Mouse (Mus musculus): ENCODE measurements around the gene Hoxa13.

Gene Hoxa13

DNA sequence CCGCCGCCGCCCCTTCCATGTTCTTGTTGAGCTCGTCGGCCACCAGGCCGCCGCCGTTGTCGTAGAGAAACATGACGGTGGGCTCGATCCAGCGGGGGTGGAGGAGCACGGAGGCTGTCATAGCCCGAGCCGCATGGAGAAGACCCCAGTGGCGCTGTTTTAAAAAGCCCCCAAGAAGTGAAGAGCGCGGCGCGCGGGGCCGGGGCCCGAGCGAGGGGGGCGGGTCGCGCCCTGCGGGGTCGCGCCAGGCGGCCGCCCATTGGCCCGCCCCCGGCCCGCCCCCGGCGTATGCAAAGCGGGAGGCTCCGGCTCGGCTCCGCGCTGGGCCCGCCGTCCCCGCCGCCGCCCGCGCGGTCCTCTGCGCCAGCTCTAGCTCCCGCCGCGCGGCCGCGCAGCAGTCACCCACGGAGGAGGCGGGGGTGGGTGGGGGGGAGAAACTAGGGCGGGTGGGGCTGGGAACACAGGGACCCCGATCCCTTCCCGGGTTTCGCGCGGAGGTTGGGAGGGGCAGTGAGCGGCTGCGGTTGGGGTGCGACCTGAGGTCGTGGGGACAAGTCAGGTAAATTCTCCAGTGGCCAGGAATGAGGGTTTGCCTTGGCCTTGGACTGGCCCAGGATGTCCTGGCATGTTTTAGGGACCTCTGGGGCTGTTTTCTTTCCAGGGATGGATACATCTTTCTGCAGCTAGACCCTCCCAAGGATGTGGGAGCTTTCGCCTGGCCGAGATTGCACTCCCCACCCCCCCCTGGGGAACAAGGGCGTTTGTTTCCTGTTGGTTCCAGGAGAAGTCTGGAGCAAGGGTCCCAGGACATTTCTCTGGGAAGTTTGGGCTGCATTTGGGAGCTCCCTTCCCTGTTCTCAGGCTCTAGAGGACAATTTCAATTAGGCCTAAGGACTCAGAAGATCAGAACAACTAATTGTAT, at the start of gene Hoxa13:
TSS of gene Hoxa13 (minus strand) at position 227 of the 922 bp plus-strand sequence.
- peak in 1 of 2 experiments; percentile 7 for DNase-seq (ENCODE audit: low spot score in 2 of 2)

DNA sequence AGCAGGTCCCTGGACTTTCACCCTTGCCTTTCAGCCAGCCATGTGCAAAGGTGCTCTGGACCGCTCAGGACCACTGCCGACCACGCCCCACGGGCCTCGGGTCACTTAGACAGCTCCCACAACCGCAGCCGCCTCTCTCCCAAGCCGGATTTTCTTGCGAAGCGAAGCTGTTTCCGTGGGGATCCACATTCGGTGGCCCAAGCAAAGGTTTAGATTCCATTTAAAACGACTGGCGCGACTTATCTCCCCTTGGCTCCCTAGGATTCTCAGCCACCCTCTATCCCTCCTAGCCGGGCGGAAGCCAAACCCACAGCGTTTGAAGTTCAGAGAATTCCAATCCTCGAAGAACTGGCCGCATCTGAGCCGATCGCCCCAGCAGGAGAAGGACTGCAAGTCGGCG, 49.7 kb upstream of the Hoxa13 start:
- no peak for DNase-seq (ENCODE audit: low spot score in 2 of 2)

DNA sequence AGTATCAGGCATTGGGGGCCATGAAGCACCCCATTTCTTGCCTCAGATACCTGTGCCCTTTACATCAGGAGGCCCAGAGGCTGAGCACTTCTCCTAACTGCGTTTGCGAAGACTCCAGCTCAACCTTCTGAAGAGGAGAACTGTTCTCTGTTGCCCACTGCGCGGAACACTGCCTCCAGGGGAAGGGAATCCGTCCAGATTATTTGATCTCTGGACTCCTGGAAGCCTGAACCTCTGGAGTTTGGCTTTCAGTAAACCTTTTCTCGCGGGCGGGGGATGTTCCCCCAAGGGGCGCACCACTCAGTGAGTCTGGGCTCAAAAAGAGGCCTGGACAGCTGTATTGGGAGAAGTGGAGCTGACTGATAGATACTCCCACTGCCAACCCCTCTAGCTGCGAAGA, 49.1 kb upstream of the Hoxa13 start:
- no peak for DNase-seq (ENCODE audit: low spot score in 2 of 2)

DNA sequence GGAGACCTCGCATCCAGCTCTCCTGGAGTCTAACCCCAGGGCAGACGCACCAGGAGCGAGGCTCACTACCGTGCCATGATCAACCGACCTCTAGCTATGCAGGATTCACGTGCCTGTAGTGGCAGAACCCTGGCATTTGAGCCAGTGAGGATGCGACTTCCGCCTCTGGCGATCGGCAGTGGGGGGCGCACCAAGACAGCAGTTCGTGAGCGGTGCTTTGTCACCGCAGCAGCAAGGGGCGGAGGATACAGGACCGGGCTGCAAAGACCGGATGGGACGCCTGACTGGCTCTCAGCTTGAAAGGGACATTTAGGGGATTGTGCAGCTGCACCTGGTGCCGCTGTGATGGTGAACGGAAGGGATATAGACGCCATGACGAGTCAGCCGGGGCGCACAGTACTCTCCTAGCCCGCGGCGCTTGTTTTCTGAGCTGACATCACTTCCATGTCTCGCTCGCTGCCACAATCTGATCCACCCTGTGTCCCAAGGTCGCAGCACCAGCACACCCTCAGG, 45.3 kb upstream of the Hoxa13 start:
- peak in 1 of 2 experiments; percentile 64 for DNase-seq (ENCODE audit: low spot score in 2 of 2)

DNA sequence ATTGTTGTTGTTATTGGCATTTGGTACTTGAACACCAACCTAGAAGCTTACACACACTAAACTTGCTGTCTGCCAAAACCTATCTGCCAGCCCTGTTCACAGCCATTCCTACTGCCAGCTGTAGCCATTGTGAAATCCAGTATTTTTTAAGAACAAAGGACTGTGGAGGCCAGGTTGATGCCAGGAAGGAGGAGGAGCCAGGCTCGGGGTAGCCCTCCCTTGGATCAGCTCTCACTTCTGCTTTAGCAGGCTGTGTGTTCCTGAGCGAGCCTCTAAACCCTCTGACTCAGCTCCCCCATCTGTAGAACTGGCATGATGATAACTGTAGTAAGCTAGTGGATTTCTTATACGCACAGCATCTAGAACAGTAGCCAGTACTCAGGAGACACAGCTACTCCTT, 42.7 kb upstream of the Hoxa13 start:
- no peak for DNase-seq (ENCODE audit: low spot score in 2 of 2)

DNA sequence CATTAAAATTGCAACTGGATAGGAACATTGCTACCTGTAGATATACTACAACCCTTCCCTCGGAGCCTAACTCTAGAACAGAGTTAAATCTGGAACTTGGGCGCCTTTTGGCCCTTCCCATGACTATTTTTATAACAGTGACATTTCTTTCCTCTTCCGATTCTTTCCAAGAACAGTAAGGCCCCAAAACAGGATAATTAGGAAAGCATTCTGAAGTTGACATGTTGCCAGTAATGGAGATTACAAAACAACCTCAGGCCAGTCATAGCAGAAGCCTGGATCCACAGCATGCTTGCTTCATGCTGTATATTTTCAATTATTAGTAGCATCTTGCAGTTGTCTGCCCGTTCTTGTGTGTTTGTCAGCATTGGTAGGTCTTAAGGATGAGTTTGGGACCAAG, 40.1 kb upstream of the Hoxa13 start:
- no peak for DNase-seq (ENCODE audit: low spot score in 2 of 2)

DNA sequence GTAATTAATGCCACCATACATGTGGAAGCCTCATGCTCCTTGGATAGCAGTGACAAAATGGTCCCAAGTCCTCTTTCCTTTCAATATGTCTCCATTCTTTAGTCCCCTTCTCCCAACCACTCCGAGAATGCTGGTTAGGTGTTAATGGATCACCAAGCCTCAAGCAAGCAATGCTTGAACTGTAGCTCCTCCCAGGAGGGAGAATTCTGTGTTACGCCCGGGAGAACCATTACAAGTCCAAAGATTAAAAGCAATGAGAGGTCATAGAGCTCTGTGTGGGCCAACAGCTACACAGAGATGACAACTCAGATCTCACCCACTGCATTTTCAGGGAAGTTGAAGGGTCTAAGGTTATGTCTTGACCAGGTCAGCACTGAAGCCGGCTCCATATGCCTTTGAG, 37.8 kb upstream of the Hoxa13 start:
- DNase-seq (ENCODE audit: low spot score in 2 of 2), result no peak

DNA sequence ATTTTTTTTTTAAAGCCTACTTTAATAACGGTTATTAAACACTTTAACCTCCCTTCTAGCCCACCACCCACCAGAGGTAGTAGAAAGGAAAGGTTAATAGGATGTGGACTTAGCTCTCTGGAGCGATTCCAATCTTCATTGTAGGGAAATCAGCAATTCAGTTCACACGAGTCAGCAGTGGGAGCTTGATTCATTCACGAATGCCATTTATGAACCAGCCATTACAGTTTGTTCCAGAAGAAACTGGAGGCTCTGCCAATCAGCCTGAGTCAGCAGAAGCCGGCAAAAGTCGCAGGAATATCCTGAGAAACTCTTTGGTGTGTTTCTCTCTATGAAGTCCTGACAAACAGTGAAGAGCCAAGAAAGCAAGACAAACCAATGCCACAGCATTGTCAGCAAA, 33.9 kb upstream of the Hoxa13 start:
- no peak for DNase-seq (ENCODE audit: low spot score in 2 of 2)

DNA sequence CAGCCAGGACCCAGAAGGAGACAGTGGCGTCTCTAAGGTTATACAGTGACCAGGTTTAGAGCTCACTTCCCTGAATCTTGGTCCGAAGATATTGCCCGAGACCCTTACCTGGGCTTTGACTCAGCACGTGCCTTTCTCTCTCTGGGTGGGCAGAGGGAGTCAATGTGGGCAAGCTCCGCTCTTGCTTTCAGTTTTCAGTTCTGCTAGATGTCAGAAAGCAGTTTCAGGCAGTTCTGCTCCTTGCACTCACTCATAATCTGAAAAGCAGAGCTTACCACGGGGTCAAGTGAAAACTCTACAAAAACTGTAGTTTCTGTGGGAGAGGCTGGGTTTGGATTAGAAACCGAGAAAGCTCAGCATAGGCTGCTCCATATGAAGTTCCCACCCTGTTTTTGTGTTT, 31.6 kb upstream of the Hoxa13 start:
- no peak for DNase-seq (ENCODE audit: low spot score in 2 of 2)

DNA sequence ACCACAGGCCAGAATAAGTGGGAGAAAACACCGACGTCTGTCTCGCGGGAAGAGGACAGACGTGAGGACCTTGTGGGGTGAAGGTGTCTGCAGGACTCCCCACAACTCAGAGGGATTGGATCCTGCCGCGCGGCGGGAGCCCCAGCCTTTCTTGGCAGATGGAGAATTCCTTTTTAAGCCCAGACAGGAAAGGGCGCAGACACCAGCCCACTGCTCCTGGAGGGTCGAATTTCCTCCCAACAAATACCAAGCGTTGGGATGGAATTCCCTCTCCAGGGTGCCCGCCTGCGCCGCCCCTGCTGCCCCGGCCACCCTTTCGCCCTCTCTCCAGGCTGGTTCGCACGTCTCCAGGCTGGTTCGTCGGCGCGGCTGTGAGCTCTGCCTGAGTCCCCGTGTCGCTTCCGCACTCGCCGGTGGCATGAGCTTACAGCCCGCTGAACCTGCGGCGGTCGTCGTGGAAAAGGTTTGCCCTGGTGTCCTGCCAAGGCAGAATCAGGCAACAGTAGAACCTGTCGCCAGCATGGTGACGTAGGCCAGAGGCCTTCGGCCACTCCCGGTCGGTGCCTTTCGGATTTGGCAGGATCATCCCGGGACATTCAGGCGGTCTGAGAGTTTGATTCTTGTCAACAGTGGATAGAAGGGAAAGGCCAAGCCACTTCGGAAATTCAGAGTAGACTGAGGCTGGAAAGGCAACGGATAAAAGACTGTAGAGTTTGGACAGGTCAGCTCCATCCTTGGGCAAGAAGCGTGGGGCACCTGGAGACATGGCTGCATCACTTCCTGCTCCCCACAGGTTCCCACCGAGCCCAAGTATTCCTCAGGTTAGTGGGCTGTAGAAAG, 30.6 kb upstream of the Hoxa13 start:
- DNase-seq (ENCODE audit: low spot score in 2 of 2), result no peak

DNA sequence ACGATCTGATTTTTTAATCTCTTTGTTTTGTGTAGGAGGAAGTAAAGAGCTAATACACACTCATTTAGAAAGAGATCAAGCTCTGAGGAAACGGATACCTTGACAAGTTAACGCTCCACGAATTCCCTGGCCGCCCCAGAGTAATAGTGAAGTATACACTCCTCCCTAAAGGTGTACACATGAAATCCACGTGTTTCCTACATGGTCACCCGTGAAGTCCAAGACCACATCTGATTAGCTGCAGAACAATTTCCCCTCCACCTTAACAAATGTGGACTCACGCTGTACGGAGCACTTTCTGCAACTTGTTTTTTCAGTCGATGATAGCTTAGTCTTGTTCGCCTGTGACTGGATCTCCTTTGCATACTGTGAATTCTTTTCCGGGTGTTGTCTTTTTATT, 29.5 kb upstream of the Hoxa13 start:
- no peak for DNase-seq (ENCODE audit: low spot score in 2 of 2)

DNA sequence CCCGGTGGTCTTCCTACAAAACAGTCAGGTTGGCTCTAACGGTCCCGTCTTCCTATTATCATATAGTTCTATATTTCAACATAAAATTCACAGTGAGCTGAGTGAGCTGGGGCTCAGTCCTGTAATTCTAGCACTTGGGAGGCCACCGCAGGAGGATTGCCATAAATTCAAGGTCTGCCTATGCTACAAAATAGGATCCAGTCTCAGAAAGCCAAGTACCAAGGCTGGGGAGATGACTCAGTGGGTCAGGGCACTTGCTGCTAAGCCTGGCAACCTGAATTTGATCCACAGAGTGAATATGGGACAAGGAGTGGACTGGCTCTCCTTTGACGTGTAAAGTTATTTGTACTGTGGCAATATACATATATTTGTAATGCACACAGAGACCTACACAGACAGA, 23.2 kb upstream of the Hoxa13 start:
- no peak for DNase-seq (ENCODE audit: low spot score in 2 of 2)

DNA sequence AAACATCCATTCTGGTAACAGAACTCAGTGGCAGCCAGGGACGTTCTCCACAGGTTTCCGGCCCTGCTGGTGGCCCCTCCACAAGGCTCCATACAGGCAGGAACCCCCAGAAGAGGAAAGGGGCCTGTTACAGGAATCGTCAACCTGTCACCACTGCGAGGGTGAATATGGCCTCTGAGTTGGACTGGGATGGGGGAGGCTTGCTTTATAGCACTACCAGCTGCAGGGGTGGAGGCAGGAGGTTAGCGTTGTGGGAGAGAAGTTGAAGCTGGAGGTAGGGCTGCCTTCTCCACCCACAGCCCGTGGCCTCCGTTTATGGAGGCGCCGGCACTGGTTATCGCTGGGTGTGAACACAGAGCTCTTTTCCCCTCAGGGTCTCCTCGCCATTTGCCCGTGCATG, 20.4 kb upstream of the Hoxa13 start:
- no peak for DNase-seq (ENCODE audit: low spot score in 2 of 2)

DNA sequence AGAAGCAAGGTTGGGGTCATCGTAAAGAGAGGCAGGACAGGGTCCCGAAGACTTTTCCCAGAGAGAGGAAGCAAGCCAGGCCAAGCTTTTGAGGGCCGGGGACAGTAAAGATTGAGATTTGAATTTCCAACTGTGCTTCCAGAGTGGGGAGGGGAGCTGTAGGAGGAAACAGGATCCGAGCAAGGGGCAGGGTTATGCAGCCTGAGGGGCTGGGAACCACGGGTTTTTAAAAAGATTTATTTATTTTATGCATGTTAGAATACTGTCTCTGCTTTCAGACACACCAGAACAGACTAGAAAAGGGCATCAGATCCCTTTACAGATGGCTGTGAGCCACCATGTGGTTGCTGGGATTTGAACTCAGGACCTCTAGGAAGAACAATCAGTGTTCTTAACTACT, 16.2 kb upstream of the Hoxa13 start:
- DNase-seq (ENCODE audit: low spot score in 2 of 2), result no peak

DNA sequence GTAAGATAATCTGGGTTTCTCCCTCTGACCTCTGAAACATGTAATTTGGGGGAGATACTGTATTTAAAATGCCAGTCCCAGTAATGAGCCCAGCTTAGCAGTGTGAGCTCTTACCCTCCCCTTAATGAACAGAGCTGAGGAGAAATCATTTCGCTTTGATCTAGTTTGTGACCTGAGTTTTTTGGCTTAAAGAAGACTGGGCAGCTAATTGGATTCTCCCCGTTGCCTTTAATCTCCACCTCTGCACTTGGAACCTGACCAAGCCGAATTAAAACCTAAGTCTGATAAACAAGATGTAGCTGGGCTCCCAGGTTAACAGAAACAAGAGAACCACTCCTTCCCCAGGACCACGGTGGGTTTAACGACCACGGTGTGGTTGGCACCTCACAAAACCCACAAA, 15.7 kb upstream of the Hoxa13 start:
- no peak for DNase-seq (ENCODE audit: low spot score in 2 of 2)

DNA sequence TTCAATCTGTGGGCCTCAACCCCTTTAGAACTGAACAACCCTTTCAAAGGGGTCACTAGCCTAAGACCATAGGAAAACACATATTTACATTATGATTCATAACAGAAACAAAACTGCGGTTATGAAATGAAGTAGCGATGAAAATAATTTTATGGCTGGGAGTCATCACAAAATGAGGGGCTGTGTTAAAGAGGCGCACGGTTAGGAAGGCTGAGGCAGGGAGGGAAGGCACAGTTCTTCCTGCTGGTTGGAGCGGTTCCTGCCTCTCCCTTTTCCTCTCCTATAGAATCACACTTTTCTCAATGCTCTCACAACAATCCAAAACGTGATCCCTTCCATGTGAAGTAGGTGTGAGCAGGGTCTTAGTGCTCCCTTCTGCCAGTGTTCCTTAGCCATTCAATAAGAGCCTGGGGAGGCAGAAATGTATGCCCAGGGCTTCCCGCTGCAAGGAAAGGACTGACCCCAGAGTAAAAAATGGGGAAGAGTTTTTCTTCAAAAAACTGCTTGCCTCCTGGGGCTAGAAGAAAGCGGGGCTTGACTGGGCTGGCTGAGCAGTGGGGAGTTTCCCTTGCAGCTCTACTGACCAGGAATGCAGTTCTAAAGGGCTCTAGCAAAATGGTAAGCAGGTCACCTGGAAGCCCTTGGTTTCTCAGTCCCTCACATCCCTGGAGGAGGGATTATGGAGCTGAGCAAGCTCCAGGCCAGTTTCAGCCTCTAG, 15.0 kb upstream of the Hoxa13 start:
- DNase-seq (ENCODE audit: low spot score in 2 of 2), result no peak

DNA sequence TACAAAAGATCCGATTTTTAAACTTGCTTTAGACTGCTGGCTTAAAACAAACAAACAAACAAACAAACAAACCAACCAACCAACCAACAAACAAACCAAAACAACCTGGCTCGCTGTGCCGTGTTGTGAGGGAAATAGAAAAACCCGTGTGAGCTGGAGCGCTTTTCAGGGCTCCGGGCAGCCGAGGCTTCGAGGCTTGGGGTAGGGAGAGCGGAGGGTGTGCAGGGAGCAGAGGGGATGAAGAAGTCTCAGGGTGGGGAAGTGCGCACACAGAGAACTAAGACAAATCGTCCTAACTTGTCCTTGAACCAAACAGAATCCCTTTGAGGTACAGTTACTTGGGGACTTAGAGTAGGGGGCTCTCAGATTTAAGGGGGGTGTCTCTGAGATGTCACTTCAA, 13.9 kb upstream of the Hoxa13 start:
- DNase-seq (ENCODE audit: low spot score in 2 of 2), result no peak

DNA sequence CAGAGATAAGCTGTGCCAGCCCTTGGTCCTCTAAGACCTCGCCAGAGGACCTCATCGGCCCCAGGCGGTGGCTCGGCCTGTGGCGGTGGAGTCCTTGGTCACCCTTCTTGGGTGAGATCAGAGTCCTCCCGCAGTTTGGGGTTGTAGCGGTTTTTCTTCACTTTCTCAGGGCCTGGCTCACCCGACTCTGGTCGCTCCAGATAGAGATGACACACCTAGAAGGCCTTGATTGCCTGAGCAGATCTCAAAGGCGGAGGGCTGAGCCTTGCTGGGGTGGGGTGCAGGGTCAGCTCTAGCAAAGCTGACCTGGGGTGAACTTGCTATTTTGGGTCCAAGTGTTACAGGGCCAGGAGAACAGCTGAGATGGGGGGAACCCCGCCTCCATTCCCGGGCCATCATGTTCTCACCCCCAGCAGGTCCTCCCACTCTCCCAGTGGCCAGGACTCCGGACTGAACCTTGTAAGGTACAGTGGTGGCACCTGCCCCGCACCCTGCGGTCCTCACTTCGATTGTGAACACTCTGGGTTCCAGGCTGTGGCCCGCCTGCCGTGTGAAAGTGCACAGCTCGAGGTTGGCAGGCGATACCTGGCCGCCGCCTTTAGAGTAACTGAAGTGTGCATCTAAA, 13.1 kb upstream of the Hoxa13 start:
- DNase-seq (ENCODE audit: low spot score in 2 of 2), result no peak

DNA sequence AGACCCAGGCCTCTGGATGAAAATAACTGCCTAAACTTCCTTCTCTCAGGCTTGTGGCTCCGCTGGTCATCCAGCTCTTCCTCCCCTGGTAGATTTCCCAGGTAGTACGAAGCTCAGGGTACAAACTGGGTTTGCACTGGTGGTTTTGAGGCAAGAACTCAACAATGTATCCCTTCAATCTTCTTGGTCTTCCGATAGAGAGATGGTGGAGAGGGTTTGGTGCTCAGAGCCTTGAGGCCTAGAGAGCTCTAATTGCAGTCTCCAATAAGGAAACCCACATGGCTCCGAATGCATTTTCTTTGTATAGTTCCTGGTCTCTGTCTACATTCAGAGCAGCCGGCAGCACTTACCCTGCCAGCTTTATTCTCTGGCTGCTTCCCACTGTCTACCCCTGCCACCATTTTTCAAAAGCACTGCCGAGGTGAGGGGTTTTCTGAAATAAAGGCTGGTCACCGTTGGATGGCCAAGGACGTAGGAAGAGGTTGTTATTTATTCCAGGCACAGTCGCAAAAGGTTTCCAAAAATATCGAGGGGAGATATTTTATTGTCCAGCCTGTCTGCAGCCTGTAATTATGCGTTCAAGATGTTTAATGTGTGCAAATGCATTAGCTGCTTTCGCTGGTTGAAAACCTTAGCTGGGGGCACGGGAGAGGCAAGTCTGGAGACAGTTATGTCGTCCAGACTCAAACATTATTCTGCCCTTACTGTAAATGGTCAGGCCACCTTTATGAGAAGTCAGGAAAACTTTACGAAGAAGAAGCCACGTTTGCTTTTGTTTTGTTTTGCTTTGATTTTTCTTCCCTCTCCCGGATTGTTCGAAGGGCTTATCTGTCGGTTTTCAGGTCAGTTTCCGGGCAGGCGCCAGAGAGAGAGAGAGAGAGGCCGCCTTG, 12.3 kb upstream of the Hoxa13 start:
- no peak for DNase-seq (ENCODE audit: low spot score in 2 of 2)

Measured in cerebellum, postnatal 4 days (tissue).